Mouse (Mus musculus): Measurements from ENCODE around the gene Muc1. TPM values are rescaled to one million over a fixed set of nuclear protein-coding genes. Genes with fewer than 3 reads are reported as not detected.
A peak's percentile ranks its signal among the peaks of the same experiment; 100 is the strongest.

Gene Muc1
- polyA plus RNA-seq, 1 experiment from 2014 or later, result 1.6 TPM

- WGBS, result 93% methylated on average over 8 of the region's 8 CpGs
- Histone ChIP-seq H3K27me3 (replicated peaks; ENCODE audit: control insufficient read depth, insufficient read depth, low read length) (no peaks in the 10 kb centered on the region), H3K27ac (ENCODE audit: low read length) (no peak overlapping the region), H3K4me1 (replicated peaks; ENCODE audit: control insufficient read depth, insufficient read depth, low read length) (peaks cover 2% of the 10 kb centered on the region), H3K36me3 (ENCODE audit: control insufficient read depth, insufficient read depth) (no peaks in the 10 kb centered on the region), H3K9me3 (ENCODE audit: control insufficient read depth, low read length) (no peaks in the 10 kb centered on the region), H3K4me2 (ENCODE audit: low read length) (no peak overlapping the region), H3K9ac (replicated peaks; ENCODE audit: low read depth, low read length) (no peak overlapping the region), H3K4me3 (replicated peaks; ENCODE audit: low read length) (no peak overlapping the region)
- ATAC-seq, result no peak
These were observed 38.4 kb upstream of the Muc1 start for GRCm38 (mm10) chr3:89190436-89190835.

- no peak for ATAC-seq
- no peaks in the 10 kb centered on the region for H3K27me3 ChIP-seq (replicated peaks; ENCODE audit: control insufficient read depth, insufficient read depth, low read length)
- no peaks in the 10 kb centered on the region for H3K36me3 ChIP-seq (ENCODE audit: control insufficient read depth, insufficient read depth)
- no peaks in the 10 kb centered on the region for H3K9me3 ChIP-seq (ENCODE audit: control insufficient read depth, low read length)
- 81% methylated on average over 1 of the region's 1 CpGs for WGBS
- H3K27ac ChIP-seq (ENCODE audit: low read length), result no peak overlapping the region
- peaks cover 15% of the 10 kb centered on the region for H3K4me1 ChIP-seq (replicated peaks; ENCODE audit: control insufficient read depth, insufficient read depth, low read length)
- no peak overlapping the region for H3K9ac ChIP-seq (replicated peaks; ENCODE audit: low read depth, low read length)
- H3K4me3 ChIP-seq (replicated peaks; ENCODE audit: low read length), result no peak overlapping the region
- no peak overlapping the region for H3K4me2 ChIP-seq (ENCODE audit: low read length)
These were observed 35.5 kb upstream of the Muc1 start for GRCm38 (mm10) chr3:89193351-89193750.

- no peak overlapping the region for H3K27ac ChIP-seq (ENCODE audit: low read length)
- no peaks in the 10 kb centered on the region for H3K36me3 ChIP-seq (ENCODE audit: control insufficient read depth, insufficient read depth)
- H3K4me2 ChIP-seq (ENCODE audit: low read length), result no peak overlapping the region
- no peak for ATAC-seq
- H3K4me1 ChIP-seq (replicated peaks; ENCODE audit: control insufficient read depth, insufficient read depth, low read length), result peaks cover 15% of the 10 kb centered on the region
- 98% methylated on average over 2 of the region's 2 CpGs for WGBS
- H3K27me3 ChIP-seq (replicated peaks; ENCODE audit: control insufficient read depth, insufficient read depth, low read length), result no peaks in the 10 kb centered on the region
- no peaks in the 10 kb centered on the region for H3K9me3 ChIP-seq (ENCODE audit: control insufficient read depth, low read length)
- H3K9ac ChIP-seq (replicated peaks; ENCODE audit: low read depth, low read length), result no peak overlapping the region
- no peak overlapping the region for H3K4me3 ChIP-seq (replicated peaks; ENCODE audit: low read length)
These were observed 35.0 kb upstream of the Muc1 start for GRCm38 (mm10) chr3:89193853-89194252.

GRCm38 (mm10) chr3:89195979-89196877 is 32.6 kb upstream of the Muc1 start:
- 6% methylated on average over 33 of the region's 33 CpGs for WGBS
- H3K4me3 ChIP-seq (replicated peaks; ENCODE audit: low read length), result peak overlapping the region; percentile 44
- no peaks in the 10 kb centered on the region for H3K36me3 ChIP-seq (ENCODE audit: control insufficient read depth, insufficient read depth)
- H3K27me3 ChIP-seq (replicated peaks; ENCODE audit: control insufficient read depth, insufficient read depth, low read length), result no peaks in the 10 kb centered on the region
- peak overlapping the region; percentile 75 for H3K27ac ChIP-seq (ENCODE audit: low read length)
- peaks cover 15% of the 10 kb centered on the region for H3K4me1 ChIP-seq (replicated peaks; ENCODE audit: control insufficient read depth, insufficient read depth, low read length)
- H3K9me3 ChIP-seq (ENCODE audit: control insufficient read depth, low read length), result no peaks in the 10 kb centered on the region
- peak overlapping the region; percentile 68 for H3K9ac ChIP-seq (replicated peaks; ENCODE audit: low read depth, low read length)
- peak; percentile 96 for ATAC-seq
- peak overlapping the region; percentile 81 for H3K4me2 ChIP-seq (ENCODE audit: low read length)

- H3K4me3 ChIP-seq (replicated peaks; ENCODE audit: low read length), result no peak overlapping the region
- H3K4me1 ChIP-seq (replicated peaks; ENCODE audit: control insufficient read depth, insufficient read depth, low read length), result peaks cover 19% of the 10 kb centered on the region
- H3K36me3 ChIP-seq (ENCODE audit: control insufficient read depth, insufficient read depth), result no peaks in the 10 kb centered on the region
- WGBS, result 91% methylated on average over 3 of the region's 3 CpGs
- H3K9me3 ChIP-seq (ENCODE audit: control insufficient read depth, low read length), result no peaks in the 10 kb centered on the region
- no peak overlapping the region for H3K9ac ChIP-seq (replicated peaks; ENCODE audit: low read depth, low read length)
- H3K27me3 ChIP-seq (replicated peaks; ENCODE audit: control insufficient read depth, insufficient read depth, low read length), result no peaks in the 10 kb centered on the region
- no peak for ATAC-seq
- H3K4me2 ChIP-seq (ENCODE audit: low read length), result no peak overlapping the region
- no peak overlapping the region for H3K27ac ChIP-seq (ENCODE audit: low read length)
These were observed 29.0 kb upstream of the Muc1 start for GRCm38 (mm10) chr3:89199839-89200238.

- H3K27me3 ChIP-seq (replicated peaks; ENCODE audit: control insufficient read depth, insufficient read depth, low read length), result no peaks in the 10 kb centered on the region
- H3K27ac ChIP-seq (ENCODE audit: low read length), result no peak within 1 kb of the TSS
- H3K9me3 ChIP-seq (ENCODE audit: control insufficient read depth, low read length), result no peaks in the 10 kb centered on the region
- H3K36me3 ChIP-seq (ENCODE audit: control insufficient read depth, insufficient read depth), result peaks cover 2% of the 10 kb centered on the region; the same call in 1 of the 2 replicates
- WGBS, result 25% methylated on average over 13 of the region's 13 CpGs
- H3K4me3 ChIP-seq (replicated peaks; ENCODE audit: low read length), result peak within 1 kb of the TSS; percentile 62
- H3K4me1 ChIP-seq (replicated peaks; ENCODE audit: control insufficient read depth, insufficient read depth, low read length), result peaks cover 5% of the 10 kb centered on the region
- peak within 1 kb of the TSS; percentile 60 for H3K4me2 ChIP-seq (ENCODE audit: low read length)
- peak within 1 kb of the TSS; percentile 52 for H3K9ac ChIP-seq (replicated peaks; ENCODE audit: low read depth, low read length)
- peak; percentile 93 for ATAC-seq
These were observed 26.4 kb upstream of the Muc1 start, which contains the start of gene Gba for GRCm38 (mm10) chr3:89202253-89203141. Gba (plus strand) TSS chr3:89202928.

GRCm38 (mm10) chr3:89203142-89203514 is 25.7 kb upstream of the Muc1 start:
- 39% methylated on average over 5 of the region's 5 CpGs for WGBS
- Histone ChIP-seq H3K9ac (replicated peaks; ENCODE audit: low read depth, low read length) (peak overlapping the region; percentile 52), H3K9me3 (ENCODE audit: control insufficient read depth, low read length) (no peaks in the 10 kb centered on the region), H3K4me3 (replicated peaks; ENCODE audit: low read length) (peak overlapping the region; percentile 62), H3K36me3 (ENCODE audit: control insufficient read depth, insufficient read depth) (peaks cover 7% of the 10 kb centered on the region), H3K4me1 (replicated peaks; ENCODE audit: control insufficient read depth, insufficient read depth, low read length) (peaks cover 5% of the 10 kb centered on the region), H3K4me2 (ENCODE audit: low read length) (peak overlapping the region; percentile 60), H3K27me3 (replicated peaks; ENCODE audit: control insufficient read depth, insufficient read depth, low read length) (no peaks in the 10 kb centered on the region), H3K27ac (ENCODE audit: low read length) (no peak overlapping the region)
- peak; percentile 24 for ATAC-seq

- Histone ChIP-seq H3K4me3 (replicated peaks; ENCODE audit: low read length) (no peak overlapping the region), H3K4me1 (replicated peaks; ENCODE audit: control insufficient read depth, insufficient read depth, low read length) (peaks cover 5% of the 10 kb centered on the region), H3K27ac (ENCODE audit: low read length) (no peak overlapping the region), H3K4me2 (ENCODE audit: low read length) (no peak overlapping the region), H3K9me3 (ENCODE audit: control insufficient read depth, low read length) (no peaks in the 10 kb centered on the region), H3K27me3 (replicated peaks; ENCODE audit: control insufficient read depth, insufficient read depth, low read length) (no peaks in the 10 kb centered on the region), H3K9ac (replicated peaks; ENCODE audit: low read depth, low read length) (no peak overlapping the region), H3K36me3 (ENCODE audit: control insufficient read depth, insufficient read depth) (peaks cover 24% of the 10 kb centered on the region)
- no peak for ATAC-seq
- 90% methylated on average over 7 of the region's 7 CpGs for WGBS
These were observed 22.8 kb upstream of the Muc1 start for GRCm38 (mm10) chr3:89206079-89206478.

GRCm38 (mm10) chr3:89206695-89207094 is 22.2 kb upstream of the Muc1 start:
- H3K4me3 ChIP-seq (replicated peaks; ENCODE audit: low read length), result no peak overlapping the region
- peaks cover 5% of the 10 kb centered on the region for H3K4me1 ChIP-seq (replicated peaks; ENCODE audit: control insufficient read depth, insufficient read depth, low read length)
- H3K9me3 ChIP-seq (ENCODE audit: control insufficient read depth, low read length), result no peaks in the 10 kb centered on the region
- H3K27ac ChIP-seq (ENCODE audit: low read length), result no peak overlapping the region
- no peaks in the 10 kb centered on the region for H3K27me3 ChIP-seq (replicated peaks; ENCODE audit: control insufficient read depth, insufficient read depth, low read length)
- no peak overlapping the region for H3K9ac ChIP-seq (replicated peaks; ENCODE audit: low read depth, low read length)
- H3K4me2 ChIP-seq (ENCODE audit: low read length), result no peak overlapping the region
- ATAC-seq, result no peak
- 94% methylated on average over 2 of the region's 2 CpGs for WGBS
- H3K36me3 ChIP-seq (ENCODE audit: control insufficient read depth, insufficient read depth), result peaks cover 24% of the 10 kb centered on the region
